Mouse (Mus musculus): ENCODE results near the gene Kcnd3.

Kcnd3 gene

DNA sequence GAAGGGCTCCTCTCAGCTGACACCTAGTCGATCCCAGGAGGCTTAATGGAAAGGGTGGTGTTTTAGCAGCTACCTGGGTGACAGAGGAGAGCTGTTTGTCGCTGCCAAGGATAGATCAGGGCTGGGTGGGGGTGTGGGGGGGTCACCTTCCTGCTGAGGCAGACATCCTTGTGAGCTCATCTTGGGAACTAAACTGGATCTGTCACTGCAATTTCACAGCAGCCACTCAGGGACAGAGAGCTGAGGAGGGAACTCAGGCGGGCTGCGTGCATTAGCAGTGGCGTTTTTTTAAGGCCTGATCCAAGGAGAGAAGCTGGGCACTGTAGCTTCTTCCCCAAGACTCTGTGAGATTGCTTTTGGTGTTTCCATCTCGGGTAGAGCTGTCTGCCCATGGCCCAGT is 129.0 kb downstream of the Kcnd3 start:
- no peak for DNase-seq (ENCODE audit: low read depth, low spot score)

GRCm38 (mm10) chr3:105585734-105586159 is 133.6 kb downstream of the Kcnd3 start:
- no peak for DNase-seq (ENCODE audit: low read depth, low spot score)

GRCm38 (mm10) chr3:105590056-105590672 is 138.0 kb downstream of the Kcnd3 start:
- no peak for DNase-seq (ENCODE audit: low read depth, low spot score)

DNA sequence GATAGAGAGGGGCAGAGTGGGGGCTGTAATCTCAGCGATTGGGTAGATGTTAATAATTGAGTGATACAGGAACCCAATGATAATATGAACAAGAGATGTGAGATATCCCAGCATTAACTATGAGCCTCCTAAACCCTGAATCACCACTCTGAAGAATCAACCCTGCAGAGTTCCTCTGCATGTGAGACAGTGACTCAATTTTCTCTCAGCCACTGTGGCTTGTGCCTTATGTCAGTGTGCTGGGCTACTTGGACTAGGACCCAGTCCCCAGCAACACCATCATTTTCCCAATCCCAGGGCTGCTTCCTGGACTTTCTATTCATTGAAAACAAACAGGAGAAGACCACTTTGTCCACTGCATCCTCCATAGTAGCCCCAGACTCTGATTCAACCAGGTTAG is 139.6 kb downstream of the Kcnd3 start:
- DNase-seq (ENCODE audit: low read depth, low spot score): no peak

DNA sequence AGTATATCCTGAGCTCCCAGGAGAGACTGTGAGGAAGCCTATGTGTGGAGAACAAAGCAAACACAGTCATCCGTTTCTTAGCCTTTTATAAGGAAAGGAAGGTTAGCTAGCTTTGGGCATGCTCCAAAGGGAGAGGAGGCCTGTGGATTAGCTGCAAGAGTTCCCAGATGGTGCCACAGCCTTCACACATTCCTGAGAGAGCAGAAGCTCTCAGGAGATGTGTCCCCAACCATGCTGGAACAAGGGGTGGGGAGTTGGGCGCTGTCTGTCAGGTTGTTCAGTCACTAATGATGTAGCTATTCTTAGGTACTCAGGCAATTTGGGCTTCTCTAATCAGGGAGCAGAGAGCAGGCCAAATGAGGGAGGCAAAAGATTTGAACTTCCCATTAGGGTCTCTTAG is 140.1 kb downstream of the Kcnd3 start:
- DNase-seq (ENCODE audit: low read depth, low spot score): no peak

GRCm38 (mm10) chr3:105600483-105600882 is 148.4 kb downstream of the Kcnd3 start:
- DNase-seq (ENCODE audit: low read depth, low spot score): no peak

DNA sequence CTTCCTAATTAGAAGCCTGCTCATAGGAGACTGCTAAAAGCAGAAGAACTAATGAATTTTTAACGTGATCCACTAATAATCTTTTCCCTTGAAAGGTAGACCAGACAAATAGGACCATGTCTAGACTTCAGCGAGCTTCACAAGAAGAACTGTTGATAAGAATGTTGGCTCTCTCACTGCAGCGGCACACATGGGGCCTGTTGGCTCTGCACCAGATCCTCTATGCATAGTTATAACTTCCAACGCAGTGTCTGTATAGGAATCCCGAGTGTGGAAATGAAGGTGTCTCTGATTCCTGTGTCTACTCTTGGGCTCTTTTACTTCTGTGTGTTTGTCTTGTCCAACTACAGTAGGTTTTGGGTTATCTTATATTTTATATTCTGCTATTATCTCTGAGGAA is 150.8 kb downstream of the Kcnd3 start:
- no peak for DNase-seq (ENCODE audit: low read depth, low spot score)

DNA sequence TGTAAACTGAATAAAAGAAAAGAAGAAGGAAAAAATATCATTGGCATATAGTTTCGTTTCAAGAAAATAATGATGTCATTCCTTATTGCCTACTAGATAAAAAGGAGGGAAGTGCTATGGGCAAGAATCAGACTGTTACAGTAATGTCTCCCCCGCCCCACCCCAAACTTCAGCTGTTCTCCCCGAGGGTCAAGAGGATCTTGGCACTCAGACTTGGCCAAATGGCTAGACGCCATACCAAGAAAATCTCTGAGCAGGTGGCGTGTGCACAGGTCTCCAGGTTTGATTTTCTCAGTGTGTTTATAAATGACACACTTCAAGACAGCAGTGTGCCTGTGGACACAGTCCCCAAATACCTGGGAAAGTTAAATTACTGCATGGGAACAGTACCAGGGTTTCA is 153.6 kb downstream of the Kcnd3 start:
- DNase-seq (ENCODE audit: low read depth, low spot score): no peak

GRCm38 (mm10) chr3:105608857-105609256 is 156.7 kb downstream of the Kcnd3 start:
- DNase-seq (ENCODE audit: low read depth, low spot score): no peak

DNA sequence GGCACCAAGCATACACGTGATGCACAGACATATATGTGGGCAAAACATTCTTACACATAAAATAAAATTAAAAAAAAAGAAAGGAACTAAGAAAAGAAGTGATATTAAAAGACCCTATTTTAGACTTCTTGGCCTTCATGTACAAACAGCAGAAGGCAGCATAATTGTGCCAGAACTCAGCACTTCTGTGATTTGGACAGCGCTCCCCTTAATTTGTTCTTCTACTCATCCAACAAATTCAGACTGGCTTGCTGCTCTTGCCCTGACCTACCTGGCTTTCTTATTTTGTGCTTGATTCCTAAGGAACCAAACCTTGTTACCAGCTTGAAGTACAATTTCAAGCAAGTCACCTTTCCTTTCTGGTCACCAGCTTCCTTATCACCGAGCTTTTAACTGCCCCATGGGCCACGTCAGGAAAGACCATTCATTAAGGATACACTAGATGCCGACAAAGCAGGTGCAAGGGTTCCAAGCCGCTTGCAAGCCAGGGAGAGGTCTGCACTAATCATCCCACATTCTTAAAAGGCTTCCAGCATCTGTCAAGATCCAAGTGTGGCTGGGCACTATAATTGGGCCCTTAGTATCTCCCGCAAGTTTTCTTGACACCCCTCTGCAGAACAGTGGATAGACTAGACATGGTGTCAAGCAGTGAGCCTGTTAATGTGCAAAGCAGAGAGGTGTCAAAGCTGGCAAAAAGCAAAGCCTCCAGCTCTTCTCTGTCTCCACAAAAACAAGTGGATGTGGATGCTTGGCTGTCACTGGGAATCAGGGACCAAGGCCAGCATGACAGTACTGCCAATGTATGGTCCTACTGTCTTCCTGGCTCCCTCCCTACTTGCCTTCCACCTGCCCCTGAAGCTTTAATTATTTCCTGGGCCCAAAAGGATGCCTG is 159.6 kb downstream of the Kcnd3 start:
- no peak for DNase-seq (ENCODE audit: low read depth, low spot score)

DNA sequence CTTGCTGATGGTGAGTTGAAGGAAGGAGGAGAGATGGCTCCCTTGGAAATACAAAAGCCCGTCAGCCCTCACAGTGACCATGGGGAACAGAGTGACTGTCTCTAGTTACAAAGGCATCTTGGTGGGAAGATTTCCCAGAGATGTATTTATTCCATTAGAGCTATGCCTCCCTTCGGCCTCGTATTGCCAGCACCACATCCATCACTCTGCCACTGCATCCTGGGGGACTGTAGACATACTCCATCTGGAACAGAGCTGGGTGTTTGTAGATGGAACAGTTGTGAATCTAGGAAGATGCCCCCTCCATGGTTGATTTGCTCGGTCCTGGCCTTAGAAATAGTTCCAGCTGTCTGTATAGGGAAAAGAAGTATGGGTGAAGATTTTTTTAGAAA is 160.3 kb downstream of the Kcnd3 start:
- DNase-seq (ENCODE audit: low read depth, low spot score): no peak

GRCm38 (mm10) chr3:105616861-105617743 is 165.0 kb downstream of the Kcnd3 start:
- no peak for DNase-seq (ENCODE audit: low read depth, low spot score)

DNA sequence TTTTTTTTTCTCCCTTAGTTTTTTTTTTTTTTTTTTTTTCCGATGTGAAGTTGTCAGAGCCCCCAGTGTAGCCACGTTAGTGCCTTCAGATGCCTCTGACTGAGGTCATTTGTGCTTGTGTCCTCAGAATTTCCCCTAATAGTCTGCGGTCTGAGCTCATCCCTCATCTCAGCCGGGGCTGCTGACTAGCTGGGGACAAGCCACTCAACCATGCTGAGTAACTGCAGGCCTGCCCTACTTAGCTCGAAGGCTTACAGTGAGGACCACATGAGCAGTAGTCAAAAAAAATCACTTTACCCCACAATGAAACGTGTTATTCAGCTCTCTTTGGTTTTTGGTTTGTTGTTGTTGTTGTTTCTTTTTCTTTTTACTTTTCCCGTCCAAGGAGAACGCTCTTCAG is 169.0 kb downstream of the Kcnd3 start:
- DNase-seq (ENCODE audit: low read depth, low spot score): no peak

DNA sequence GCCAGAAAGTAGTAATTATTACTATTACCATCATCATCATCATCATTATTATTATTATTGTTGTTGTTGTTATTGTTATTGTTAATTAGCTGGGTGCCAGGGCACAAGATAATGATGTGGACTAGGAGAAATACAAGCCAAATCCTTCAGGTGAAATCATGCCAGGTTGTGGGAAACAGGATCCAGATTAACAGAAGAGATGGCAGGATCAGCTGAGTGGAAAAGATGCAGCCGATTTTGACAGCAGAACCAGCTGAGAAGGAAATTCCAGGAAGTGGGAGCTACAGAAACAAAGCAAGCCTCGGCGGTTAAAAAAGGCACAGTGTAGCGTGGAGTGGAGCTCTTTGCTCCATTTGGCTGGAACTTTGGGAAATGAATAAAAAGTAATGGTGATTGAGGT is 171.0 kb downstream of the Kcnd3 start:
- DNase-seq (ENCODE audit: low read depth, low spot score): no peak

GRCm38 (mm10) chr3:105625961-105626360 is 173.8 kb downstream of the Kcnd3 start:
- no peak for DNase-seq (ENCODE audit: low read depth, low spot score)

- DNase-seq (ENCODE audit: low read depth, low spot score): no peak
Measured at GRCm38 (mm10) chr3:105627258-105627657, 175.1 kb downstream of the Kcnd3 start.

DNA sequence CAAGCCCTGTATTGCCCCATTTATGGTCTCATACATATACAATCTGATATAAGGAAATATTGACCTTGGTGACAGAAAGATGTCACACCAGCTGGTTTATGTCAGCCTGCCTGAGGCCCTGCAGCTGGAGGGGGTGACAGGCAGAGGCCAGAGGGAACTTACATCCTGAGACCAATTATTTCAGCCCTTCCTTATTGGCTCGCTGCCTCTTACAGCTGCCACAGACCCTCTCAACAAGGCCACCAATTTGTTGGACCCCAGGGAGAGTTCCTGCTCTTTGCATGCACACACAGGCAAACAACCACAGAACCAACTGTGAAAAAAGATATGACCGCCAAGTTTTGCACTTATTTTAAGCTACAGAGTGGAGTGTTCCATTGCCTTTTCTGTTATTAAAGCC is 180.2 kb downstream of the Kcnd3 start:
- DNase-seq (ENCODE audit: low read depth, low spot score): no peak

GRCm38 (mm10) chr3:105633021-105633420 is 180.9 kb downstream of the Kcnd3 start:
- no peak for DNase-seq (ENCODE audit: low read depth, low spot score)

GRCm38 (mm10) chr3:105642186-105642585 is 190.1 kb downstream of the Kcnd3 start:
- peak; percentile 8 for DNase-seq (ENCODE audit: low read depth, low spot score)

DNA sequence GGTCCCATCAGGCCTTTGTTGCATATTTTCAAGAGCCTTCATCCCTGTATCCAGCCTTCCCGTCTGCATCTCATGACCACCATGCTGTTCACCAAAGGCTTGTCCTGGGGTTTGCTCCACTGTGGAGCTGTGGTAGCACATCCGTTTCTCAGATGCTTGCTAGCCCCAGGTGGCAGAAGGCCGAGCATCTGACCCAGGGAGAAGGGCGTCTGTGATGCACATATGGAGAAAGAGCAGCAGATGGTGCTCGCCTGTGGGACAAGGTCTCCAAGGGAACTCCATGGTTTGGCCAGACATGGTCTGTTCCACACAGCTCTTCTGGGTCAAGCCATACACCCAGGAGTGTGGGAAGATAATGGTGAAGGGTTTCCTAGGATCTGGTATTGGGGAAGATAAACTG is 191.4 kb downstream of the Kcnd3 start:
- DNase-seq (ENCODE audit: low read depth, low spot score): no peak

DNA sequence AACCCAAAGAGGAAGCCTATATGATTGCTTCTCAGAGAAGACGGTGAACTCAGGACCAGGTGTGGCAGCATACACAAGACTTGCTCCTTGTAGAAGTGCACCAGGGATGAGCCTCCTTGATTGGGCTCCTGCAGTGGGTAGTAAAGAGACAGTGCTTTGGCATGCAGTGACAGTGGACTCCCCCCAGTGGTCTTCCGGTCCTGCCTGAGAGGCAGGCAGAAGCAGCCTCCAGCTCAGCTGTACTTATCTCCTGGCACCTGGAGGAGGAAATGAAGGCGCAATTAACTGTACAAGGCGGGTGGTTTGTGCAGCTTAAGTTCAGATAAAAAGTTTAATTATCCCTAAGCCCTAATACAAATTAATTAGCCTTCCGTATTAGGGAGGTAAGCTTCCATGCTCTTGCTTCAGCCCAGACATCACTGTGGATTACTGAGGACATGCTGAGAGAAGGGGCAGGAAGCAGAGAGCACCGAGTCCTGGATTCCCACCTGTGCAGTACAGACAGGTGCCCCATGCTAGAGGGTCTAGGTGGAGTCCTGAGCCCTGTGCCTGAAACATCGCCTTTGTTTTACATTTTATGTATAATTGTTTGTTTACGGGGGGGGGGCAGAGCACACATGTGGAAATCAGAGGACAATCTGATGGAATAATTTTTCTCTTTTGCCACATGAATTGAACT is 196.9 kb downstream of the Kcnd3 start:
- DNase-seq (ENCODE audit: low read depth, low spot score): no peak
